Mouse (Mus musculus): ENCODE measurements around the gene Mcts1.

Mcts1 gene

DNA sequence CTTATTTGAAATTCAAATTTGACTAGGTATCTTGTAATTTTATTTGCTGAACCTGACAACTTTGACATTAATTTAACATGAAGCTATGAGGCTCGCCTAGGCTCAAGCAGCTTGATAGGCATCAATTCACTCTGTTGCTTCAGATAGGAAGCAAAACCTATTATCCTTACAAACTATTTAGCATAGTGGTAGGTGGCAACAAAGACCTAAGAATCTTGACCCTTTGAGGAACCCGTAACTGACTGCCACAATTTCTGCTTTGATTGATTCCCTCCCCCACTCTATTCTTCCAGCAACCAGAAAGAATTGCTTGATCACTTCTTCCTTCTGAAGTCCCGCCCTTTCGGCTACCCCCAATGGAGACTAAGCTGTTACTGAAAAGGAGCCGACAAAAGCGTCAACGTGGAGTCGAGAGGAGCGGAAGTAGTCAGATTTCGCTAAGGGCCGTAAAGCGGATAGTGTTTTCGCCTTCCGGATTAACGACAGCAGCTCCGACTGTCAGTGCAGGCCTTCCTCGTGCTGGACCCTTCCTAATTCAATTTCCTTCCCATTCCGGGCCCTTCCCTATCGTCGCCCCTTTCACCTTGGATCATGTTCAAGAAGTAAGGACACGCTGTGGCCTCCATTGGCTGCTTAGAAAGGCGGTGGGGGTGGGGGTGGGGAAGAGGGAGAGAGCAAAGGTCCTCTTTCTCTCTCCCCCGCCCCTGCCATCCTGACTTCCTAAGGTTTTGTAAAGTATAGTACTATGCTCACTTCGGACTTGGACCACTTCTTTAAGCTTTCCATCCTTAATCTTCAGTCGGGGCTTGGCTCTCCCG lies at the start of gene Mcts1:
TSS of gene Mcts1 (plus strand) at position 402 of the 818 bp plus-strand sequence.
- DNase-seq (ENCODE audit: low spot score): peak; percentile 16

DNA sequence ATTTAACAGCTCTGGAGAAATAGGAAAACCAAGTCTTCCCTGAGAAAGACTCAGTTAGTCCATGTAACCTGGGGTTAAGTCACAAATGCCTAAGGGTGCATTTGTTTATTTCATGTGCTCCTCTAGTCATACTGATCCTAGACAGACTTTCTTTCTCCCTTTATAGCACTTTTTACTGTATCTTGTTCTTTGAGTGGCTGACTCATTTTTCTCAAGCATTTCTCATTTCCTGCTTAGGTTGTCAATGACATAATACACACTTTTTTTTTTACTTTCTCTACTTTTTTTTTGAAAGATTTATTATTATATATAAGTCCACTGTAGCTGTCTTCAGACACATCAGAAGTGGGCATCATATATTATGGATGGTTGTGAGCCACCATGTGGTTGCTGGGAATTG lies 47.1 kb upstream of the Mcts1 start:
- DNase-seq (ENCODE audit: low spot score): no peak

DNA sequence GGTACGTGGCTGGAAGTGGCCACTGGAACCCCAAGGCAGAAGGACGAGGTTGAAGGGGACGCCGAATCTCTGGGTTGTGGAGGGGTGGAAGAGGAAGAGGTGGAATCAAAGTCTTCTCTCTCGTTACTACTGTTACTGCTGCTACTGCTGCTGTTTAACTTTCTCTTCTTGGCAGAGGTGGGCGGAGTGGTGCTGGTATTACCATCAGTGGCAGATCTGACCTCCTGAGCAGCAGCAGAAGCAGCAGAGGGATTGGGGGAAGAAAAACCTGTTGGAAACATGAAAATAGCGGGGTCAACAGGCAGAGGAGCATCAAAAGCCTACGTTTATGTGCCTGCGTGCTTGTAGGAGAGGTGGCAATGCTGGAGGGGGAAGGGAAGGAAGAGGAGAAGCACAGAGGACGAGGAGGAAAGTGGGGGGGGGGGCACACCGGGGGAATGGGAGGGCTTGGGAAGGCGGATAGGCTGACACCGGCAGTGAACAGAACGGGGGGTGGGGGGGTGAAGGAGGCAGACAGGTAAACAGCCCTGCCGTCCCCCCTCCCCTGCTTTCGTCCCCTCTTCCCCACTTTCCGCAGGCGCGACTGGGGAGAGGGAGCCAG lies 36.3 kb upstream of the Mcts1 start:
- DNase-seq (ENCODE audit: low spot score): no peak

DNA sequence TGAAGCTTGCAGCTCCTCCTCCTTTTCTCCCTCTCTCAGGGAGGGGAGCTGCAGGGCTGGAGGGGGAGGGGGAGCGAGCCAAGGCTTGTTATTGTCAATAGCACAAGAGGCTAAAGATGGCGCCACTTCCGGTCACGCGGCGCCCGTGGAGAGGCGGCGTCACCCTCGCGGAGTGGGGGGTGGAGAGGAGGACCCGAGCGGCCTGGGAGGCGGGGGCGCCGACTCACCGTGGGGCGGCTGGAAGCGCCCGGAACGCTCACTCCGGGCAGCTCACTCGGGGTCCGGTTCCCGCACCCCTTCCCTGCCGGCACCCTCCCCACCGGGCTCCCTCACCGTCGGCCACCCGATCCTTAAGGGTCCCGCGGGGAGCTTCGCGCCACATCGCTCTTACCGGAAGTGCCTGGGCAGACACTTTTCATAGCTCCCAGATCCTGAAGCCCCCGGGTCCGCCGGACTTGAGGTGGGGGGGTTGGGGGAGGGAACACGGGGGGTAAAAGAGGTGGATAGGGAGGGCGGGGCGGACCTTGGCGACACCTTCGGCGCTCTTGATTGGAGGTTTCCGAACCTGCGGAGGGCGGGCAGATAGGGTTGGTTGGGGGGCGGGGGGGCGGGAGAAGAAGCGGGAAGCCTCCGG lies 35.7 kb upstream of the Mcts1 start:
- peak; percentile 66 for DNase-seq (ENCODE audit: low spot score)

DNA sequence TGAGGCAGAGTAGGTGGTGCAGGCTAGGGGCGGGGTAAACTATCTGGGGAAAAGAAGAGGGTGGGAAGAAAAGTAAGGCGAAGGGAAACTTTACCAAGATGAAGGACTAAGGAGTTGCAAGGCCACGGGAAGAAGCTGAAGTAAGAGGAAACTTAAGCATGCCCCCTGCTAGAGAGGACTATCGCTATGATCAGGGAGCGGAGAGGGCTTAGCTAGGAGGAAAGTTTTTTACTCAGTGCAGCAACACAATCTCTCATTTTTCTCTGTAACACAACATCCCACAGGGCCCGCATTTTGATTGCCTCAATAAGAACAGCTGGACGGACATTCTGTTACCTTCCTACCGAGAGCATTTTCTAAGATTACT lies 35.2 kb upstream of the Mcts1 start:
- DNase-seq (ENCODE audit: low spot score): no peak

DNA sequence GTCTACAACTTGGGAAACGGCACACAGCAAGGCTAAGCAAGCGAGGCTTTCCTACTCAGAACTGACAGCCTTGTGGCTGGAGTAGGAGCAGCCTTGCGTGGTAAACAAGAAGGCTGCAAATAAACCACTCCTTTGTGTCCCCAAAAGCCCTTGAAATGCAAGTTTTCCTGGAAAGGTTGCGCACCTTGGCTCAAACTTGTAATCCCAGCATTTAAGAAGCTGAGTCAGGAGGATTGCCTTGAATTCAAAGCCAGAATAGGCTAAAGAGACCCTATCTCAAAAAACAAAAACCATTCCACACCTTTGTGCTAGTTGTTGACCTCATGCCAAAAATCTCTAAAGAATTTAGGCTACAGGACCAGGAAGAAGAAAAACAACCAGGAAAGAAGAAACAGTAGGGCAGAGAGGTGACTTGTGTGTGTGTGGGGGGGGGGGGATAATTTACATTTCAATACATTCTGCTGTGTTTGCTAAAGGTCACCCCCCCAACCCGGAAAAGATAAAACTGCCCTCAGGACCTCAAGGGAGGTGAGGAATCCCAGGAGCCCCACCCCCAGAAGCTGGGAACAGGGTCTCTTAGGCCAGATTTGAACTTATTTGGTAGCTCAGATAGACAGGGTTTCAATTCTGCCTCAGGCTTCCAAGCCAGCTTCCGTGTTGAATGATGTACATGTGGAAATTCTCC lies 33.7 kb upstream of the Mcts1 start:
- DNase-seq (ENCODE audit: low spot score): no peak

DNA sequence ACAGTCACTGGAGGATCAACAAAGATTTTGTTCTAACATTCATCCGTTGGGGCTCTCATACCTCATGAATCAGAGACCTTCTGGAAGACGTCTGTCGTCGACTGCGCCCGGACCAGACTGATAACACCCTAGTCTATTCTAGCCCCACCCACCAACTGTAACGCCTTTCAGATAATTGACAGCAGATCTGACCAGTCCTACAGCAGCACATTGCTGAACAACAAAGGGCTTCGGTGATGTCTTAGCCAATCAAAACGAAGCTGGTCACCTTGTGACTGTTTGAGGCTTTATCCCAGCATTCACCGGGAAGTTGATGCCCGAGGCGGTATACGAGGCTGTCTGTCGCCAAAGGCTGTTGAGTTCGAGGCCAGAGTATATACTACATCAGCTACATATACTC lies 24.3 kb upstream of the Mcts1 start, which contains the start of gene Cul4b:
TSS of gene Cul4b (minus strand) at position 119 of the 400 bp plus-strand sequence.
- no peak for DNase-seq (ENCODE audit: low spot score)

DNA sequence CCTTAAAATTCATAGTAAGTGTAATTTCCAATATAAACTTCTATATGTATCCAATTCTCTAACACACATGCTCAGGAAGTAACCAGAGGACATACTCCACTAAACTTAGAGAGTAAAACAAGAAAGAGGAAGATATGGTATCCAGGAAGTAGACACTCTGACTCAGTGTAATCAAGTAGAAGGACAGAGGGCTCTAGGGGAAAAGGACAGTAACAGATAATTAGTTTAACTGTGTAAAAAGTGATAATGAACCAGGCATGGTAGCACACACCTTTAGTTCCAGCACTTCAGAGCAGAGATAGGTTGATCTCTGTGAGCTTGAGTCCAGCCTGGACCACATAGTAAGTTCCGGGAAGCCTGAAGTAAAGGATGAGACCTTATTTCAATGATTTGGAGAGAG lies 19.2 kb upstream of the Mcts1 start:
- no peak for DNase-seq (ENCODE audit: low spot score)

DNA sequence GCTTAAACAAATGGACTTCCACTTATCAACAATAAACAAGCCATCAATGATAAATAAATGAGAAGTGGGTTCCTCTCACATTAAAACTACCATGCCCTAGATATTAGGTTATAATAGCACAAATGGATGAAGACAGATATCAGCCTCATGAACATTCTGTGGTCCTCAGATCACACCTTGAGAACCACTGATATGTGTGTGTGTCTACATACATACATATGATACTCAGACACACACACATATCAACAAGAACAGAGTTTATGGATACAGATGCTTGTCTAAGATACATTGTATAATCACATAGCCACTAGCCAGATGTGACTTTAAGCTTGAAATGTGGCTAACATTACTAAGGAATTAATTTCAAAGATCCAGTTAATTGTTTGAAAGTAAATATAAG lies 17.1 kb upstream of the Mcts1 start:
- no peak for DNase-seq (ENCODE audit: low spot score)

DNA sequence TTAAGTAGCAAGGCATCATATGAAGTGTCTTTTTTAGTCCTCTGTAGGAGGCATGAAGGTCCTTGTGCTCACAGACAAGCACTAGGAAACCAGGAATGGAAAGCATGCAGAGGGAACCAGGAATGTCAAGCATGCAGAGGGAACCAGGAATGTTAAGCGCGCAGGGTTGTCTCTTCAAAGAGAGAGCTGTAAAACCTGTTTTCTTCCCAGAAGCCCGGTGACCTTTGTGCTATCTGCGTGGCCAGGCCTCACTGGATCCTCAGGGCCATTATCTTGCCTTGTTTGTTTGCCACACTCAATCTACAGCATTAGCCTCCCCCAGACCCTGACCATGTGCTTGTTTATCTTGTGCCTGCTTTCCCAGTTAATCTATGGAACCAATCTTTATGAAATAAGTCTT lies 10.6 kb upstream of the Mcts1 start:
- DNase-seq (ENCODE audit: low spot score): no peak

DNA sequence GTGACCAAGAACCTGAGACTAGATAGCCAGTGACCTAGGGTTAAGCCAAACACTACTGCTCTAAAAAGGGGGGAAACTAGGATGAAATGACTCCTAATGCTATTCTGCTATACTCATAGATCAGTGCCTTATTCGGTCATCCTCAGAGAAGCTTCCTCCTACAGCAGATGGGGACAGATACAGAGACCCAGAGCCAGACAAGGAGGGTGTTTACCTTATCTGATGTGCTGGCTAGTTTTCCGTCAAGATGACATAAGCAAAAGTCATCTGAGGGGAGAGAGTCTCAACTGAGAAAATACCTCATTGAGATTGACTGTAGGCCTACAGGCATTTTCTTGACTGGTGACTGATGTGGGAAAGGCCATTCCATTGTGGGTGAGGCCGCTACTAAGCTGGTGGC lies 8.6 kb upstream of the Mcts1 start:
- no peak for DNase-seq (ENCODE audit: low spot score)

DNA sequence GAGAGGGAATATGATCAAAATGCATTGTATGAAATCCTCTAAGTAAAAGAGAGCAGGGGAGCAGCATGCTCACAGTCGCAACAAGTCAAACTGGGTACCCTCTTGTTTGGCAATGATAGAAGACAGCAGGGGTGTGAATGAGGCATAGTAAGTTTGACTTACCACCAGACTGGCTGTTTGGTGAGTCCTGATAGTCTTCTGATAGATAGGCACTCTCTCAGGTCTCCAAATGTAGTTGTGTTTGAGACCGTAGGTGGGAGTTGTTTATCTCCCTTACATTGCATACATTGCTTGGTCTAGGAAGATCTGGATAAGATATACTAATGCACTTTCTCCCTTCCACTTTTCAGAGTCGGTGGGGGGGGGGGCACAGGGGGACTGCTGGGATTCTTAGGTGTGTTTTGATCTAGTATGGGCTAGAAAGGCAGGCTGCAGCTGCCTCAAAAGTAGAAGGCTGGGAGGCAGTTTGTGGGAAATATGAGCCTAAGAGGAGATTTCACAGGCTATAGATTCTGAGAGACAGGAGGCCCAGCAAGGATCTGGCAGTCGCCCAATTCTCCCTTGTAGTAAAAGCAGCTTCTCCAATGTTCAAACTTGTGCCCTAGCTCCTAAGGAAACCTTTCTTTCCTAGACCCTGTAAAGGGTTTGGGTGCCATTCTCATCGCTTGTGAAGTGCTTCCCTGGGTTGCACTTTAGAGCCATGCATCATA lies 7.0 kb upstream of the Mcts1 start:
- DNase-seq (ENCODE audit: low spot score): no peak

DNA sequence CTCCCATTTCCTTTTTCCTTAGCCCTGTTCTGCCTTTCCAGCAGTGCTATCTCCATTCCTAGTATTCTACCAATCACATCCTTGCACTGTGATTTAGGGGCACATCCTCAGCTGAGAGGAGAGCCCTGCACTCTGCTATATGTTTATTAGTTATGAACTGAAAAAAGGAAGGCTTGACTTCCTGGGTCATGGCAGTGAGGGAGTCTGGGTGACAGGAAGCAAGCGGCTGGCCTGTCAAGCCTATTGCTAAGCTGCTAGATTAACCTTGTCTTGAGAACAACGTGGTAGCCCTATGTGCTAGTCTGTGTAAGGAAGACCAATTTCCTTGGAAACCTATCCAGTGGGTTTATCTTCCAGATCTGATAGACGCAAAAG lies 604 bp downstream of the Mcts1 start:
- DNase-seq (ENCODE audit: low spot score): no peak

DNA sequence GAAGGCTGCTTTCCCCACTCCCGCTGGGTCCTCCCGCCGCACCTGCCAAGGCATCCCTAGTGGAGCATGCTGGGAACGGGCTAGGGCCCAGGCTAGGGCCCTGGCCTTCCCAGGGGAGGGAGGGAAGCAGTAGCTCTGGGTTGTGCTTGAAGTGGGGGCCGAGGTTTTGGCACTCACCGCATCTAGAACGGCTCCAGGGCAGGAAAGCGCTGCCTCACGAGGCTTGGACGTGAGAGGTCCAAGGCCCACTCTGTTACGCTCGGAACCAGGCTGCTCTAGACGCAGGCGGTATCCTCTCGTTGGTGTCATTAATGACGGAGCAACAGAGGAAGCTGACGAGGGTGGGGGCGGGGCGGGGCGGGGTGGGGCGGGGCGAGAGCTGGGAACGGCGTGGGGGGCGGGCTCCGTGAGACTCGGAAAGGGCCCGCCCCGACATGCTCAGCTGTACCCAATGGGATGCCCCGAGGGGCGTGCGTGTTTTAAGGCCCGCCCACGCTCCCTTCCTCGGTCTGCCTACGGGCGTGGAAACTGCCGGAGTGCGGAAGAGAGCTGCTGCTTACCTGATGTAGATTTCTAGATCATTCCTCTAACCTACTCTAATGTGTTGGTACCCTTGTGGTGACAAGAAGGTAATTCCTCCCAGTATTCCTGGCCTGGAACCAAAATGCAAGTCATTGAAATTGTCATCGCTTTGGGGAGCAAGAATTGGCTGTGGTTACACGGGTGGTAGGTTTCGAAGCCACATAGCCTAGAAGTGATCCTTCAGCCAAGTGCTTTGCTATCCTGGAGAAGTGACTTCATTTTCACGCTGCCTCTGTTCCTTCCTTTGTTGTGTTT lies 34.6 kb downstream of the Mcts1 start, which contains the start of gene C1galt1c1:
TSS of gene C1galt1c1 (minus strand) at position 287 of the 837 bp plus-strand sequence.
- peak; percentile 44 for DNase-seq (ENCODE audit: low spot score)

DNA sequence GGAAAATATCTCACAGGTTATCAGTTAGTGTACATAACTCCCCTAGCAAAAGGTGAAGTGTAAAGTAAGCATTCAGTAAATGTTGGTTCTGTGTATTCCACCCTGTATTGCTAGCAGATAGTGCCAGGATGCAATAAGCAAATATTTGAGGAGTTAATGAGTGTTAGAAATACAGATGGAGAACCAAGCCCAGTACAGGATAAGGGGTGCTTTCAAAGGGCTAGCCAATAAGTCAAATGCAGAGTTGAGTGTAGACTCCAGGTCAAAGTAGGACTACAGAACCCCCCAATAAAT lies 35.2 kb downstream of the Mcts1 start:
- DNase-seq (ENCODE audit: low spot score): no peak

DNA sequence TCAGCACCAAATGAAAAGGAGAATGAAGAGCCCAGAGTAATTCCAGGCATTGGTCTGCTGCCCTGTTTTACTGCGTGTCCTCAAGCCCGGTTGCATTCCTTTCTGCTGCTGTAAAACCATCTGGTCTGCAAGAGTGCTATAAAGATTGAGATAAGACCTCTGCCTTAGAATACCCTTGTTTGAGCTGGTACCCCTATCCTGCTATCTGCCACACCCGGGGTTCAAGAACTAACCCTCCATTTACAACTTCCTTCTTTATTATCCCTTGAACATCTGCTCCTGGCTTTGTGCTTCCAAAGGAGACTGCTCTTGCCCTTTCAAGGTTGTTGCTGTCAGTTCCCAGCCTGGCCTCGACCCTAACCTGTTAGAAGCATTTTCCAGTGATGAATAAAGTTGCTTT lies 41.1 kb downstream of the Mcts1 start:
- no peak for DNase-seq (ENCODE audit: low spot score)

DNA sequence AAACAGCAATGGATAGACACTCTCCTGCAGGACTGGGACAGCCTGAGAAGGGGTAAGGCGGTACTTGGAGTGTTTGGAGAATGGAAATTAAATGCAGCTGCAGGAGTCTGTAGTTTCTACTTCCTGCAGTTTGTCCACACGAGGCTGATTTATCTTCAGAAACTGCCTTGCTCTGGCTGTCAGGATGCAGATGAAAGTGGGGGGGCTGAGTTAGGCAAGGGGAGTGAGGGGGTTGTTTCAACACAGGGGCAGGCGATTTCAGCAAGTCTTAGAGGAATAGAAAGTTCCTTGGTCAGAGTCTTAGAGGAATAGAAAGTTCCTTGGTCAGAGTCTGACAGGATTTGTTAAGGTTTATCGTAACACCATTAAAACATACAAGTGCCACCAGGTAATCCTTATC lies 41.8 kb downstream of the Mcts1 start:
- DNase-seq (ENCODE audit: low spot score): no peak

DNA sequence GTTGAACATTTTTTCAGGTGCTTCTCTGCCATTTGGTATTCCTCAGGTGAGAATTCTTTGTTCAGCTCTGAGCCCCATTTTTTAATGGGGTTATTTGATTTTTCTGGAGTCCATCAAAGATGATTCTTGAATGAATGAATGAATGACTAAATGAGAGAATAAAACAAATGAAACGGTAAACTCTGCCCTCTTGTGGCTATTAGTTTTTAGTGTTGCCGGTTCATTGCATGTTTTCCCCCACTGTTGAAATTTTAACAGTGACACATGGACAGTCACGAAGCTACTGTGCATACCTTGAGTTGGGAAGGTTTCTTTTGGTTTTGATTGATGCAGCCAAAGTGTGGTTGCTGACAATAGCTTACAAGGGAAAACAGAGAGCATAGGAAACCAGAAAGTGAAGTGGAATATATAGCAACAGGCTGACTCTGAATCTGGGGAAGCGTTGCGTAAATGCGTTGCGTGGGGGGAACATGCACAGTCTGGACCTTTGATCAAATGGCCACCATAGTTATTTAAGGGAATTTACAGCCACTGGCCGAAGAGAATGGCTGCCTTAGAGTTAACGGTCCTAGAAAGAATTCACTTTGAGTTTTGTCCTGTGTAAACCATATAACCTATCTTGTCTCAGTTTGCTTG lies 50.1 kb downstream of the Mcts1 start:
- DNase-seq (ENCODE audit: low spot score): no peak

DNA sequence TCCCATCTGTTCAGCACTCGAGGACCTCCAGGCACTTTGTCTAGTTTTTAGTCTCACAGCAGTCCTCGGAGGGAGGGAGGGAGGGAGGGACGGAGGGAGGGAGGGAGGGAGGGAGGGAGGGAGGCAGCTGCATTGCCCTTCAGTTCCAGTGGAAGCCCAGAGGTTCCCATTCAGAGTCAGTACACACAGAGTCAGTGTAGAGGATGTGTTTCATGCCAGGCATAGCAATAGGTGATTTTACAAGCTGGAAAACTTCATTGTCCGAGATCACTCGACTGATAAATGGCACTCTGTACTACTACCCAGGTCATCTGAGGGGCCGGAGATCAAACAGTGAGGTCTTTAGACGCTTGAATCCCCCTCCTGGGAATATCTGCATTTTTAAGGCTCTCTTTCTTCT lies 50.8 kb downstream of the Mcts1 start:
- DNase-seq (ENCODE audit: low spot score): no peak

DNA sequence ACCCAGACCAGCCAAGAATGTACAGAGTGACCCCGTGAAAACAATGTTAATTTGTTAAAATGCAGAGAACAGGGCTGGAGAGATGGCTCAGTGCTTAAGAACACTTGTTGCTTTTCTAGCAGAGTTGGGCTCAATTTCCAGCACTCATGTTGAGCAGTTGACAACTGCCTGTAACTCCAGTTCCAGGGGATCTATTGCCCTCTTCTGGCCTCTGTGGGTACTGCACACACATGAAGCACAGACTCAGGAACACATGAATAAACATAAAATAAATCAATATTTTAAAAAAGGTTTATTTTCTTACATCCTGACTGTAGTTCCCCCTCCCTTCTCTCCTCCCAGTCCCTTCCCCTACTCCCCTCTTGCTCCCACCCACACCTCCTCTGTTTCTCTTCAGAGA lies 52.8 kb downstream of the Mcts1 start:
- no peak for DNase-seq (ENCODE audit: low spot score)

DNA sequence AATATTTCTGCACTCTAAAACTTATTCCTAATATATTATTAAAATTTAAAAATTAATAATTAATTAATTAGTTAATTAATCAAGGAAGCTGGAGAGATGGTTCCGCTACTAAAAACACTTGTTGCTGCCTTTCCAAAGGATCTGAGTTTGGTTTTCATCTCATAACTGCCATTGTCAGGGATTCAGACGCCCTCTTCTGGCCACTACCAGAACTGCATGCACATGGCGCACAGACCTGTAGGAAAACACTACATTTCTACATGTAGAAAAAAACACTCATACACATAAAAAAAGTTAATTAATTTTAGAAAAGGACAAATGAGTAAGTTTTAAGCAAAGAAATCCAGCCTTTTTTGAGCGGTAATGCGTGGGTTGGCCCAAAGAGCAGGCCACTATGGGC lies 54.3 kb downstream of the Mcts1 start:
- no peak for DNase-seq (ENCODE audit: low spot score)
